ENCODE assay signal across 8 mouse cellular contexts in the genomic region with DNA sequence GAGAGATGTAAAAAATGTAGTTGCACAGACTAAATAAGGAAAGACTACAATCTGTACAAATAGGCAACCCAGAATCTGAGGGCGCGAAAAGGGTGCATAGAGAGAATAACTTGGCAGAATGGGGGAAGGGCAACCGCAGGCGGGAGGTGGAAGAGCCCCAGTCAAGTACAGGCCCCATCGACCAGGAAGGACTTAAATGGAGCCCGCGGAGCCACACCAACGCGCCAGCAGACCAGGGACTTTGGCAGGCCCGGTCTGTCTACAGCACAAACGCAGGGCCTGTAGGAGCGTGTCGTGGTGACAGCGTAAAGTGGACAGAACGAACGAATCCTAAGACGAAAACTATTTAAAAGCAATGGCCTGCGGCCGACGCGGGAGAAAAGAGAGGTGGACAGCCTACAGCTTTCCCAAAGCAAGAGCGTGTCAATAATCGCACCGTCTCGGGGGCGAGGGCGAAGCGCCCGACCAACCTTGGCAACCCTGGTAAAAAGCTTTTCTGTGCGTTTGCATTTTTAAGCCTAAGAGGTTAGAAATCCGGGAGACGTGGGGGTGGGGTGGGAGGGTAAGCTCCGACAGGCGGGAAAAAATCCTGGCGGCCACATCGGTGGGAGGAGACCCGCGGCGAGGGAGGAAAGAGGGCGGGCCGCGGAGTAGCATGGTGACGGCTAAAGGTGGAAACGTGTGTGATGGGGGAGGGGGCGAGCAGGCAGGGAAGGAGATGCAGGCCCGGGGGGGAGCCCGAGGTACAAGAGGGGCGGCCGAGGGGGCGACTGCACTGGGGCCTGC. TPM values are rescaled to one million over a fixed set of nuclear protein-coding genes. Genes with fewer than 3 reads are reported as not detected.
DNase-seq lines count a peak whose midpoint lies in the region; ATAC-seq and TF ChIP-seq lines count a peak whose summit lies in the region.

No protein-coding gene starts in this region.

- WGBS in forebrain, embryonic 11.5 days: under 1% methylated on average over 44 of the region's 50 CpGs
- WGBS in heart, embryonic 16.5 days: 0% methylated on average over 39 of the region's 50 CpGs
- under 1% methylated on average over 43 of the region's 50 CpGs for WGBS in liver, postnatal 0 days (ENCODE audit: insufficient replicate concordance)
- WGBS in neural tube, embryonic 14.5 days: under 1% methylated on average over 45 of the region's 50 CpGs

- TF ChIP-seq EP300 in CH12.LX (IDR thresholded peaks at IDR 0.05; ENCODE audit: low read length): no peak
- no peak for TF ChIP-seq EP300 in liver, postnatal 0 days (IDR thresholded peaks at IDR 0.05; ENCODE audit: low read depth)

- TF ChIP-seq POLR2A in CH12.LX (IDR thresholded peaks at IDR 0.05; ENCODE audit: low read depth, low read length): no peak

- peak; percentile 79 for DNase-seq in CH12.LX (ENCODE audit: extremely low read depth)
- DNase-seq in c-Kit-positive CD71-positive TER-119-negative erythroid progenitor cells, embryonic 14.5 days (ENCODE audit: low read depth): peak; percentile 50
- peak; percentile 92 for DNase-seq in forebrain, embryonic 11.5 days (ENCODE audit: low spot score)
- DNase-seq in kidney, postnatal 36 days: peak; percentile 92 to 94
- DNase-seq in liver, postnatal 0 days: peak; percentile 88
- peak; percentile 62 to 73 for DNase-seq in thymus, adult 18-20 months

- H3K27ac ChIP-seq in CH12.LX (ENCODE audit: insufficient read depth, low read depth): peak overlapping the region; percentile 97
- H3K27ac ChIP-seq in forebrain, embryonic 11.5 days (ENCODE audit: low read depth, low read length): peak overlapping the region; percentile 98
- H3K27ac ChIP-seq in heart, embryonic 16.5 days (ENCODE audit: low read length): peak overlapping the region; percentile 100
- peak overlapping the region; percentile 99 for H3K27ac ChIP-seq in liver, postnatal 0 days (ENCODE audit: low read depth)
- peak overlapping the region; percentile 97 for H3K27ac ChIP-seq in neural tube, embryonic 14.5 days (ENCODE audit: low read depth, low read length)

- peaks cover 3% of the 10 kb centered on the region for H3K9me3 ChIP-seq in CH12.LX (replicated peaks; ENCODE audit: low read length)
- H3K9me3 ChIP-seq in forebrain, embryonic 11.5 days (ENCODE audit: control insufficient read depth, low read length): no peaks in the 10 kb centered on the region
- H3K9me3 ChIP-seq in heart, embryonic 16.5 days (replicated peaks; ENCODE audit: control insufficient read depth, low read length): no peaks in the 10 kb centered on the region
- no peaks in the 10 kb centered on the region for H3K9me3 ChIP-seq in liver, postnatal 0 days (ENCODE audit: low read length)
- no peaks in the 10 kb centered on the region for H3K9me3 ChIP-seq in neural tube, embryonic 14.5 days (ENCODE audit: control insufficient read depth, low read length)

- H3K4me1 ChIP-seq in CH12.LX (ENCODE audit: control insufficient read depth in 1 of 2, insufficient read depth in 2 of 2): peaks cover 6 to 35% of the 10 kb centered on the region in 2 experiments; a peak in 3 of 4 replicates
- peaks cover 5% of the 10 kb centered on the region; the same call in 1 of the 2 replicates for H3K4me1 ChIP-seq in forebrain, embryonic 11.5 days (replicated peaks; ENCODE audit: control insufficient read depth, insufficient read depth, low read length)
- H3K4me1 ChIP-seq in heart, embryonic 16.5 days (ENCODE audit: control insufficient read depth, insufficient read depth, low read length): peaks cover 30% of the 10 kb centered on the region
- H3K4me1 ChIP-seq in liver, postnatal 0 days (ENCODE audit: insufficient read depth): peaks cover 30% of the 10 kb centered on the region
- H3K4me1 ChIP-seq in neural tube, embryonic 14.5 days (ENCODE audit: control insufficient read depth, insufficient read depth, low read length): peaks cover 27% of the 10 kb centered on the region

- TF ChIP-seq RAD21 in CH12.LX (IDR thresholded peaks at IDR 0.05; ENCODE audit: low read depth, low read length): no peak

- no peaks in the 10 kb centered on the region for H3K27me3 ChIP-seq in CH12.LX (replicated peaks)
- H3K27me3 ChIP-seq in forebrain, embryonic 11.5 days (ENCODE audit: control insufficient read depth, insufficient read depth, low read length): no peaks in the 10 kb centered on the region
- H3K27me3 ChIP-seq in heart, embryonic 16.5 days (ENCODE audit: control insufficient read depth, insufficient read depth, low read length): no peaks in the 10 kb centered on the region
- H3K27me3 ChIP-seq in liver, postnatal 0 days (ENCODE audit: insufficient read depth, low read length): no peaks in the 10 kb centered on the region
- no peaks in the 10 kb centered on the region for H3K27me3 ChIP-seq in neural tube, embryonic 14.5 days (ENCODE audit: control insufficient read depth, insufficient read depth, low read length)

- in situ Hi-C loops in CH12.LX (cut with MboI; ENCODE audit: low pct_ligation_motif_present, low pct_unique_long_range_greater_than_20kb, low sequenced_read_pairs): no loop called here

- ATAC-seq in forebrain, embryonic 11.5 days (replicated peaks; ENCODE audit: low FRiP score): peak; percentile 65
- ATAC-seq in heart, embryonic 16.5 days (replicated peaks; ENCODE audit: extremely low read depth, insufficient read depth, low FRiP score): peak; percentile 59
- ATAC-seq in liver, postnatal 0 days: peak; percentile 48
- peak; percentile 42 for ATAC-seq in neural tube, embryonic 14.5 days (ENCODE audit: low read depth)

- peak overlapping the region; percentile 100 for H3K9ac ChIP-seq in CH12.LX (ENCODE audit: insufficient read depth, low read depth)
- H3K9ac ChIP-seq in forebrain, embryonic 11.5 days (ENCODE audit: low read length): peak overlapping the region; percentile 99
- peak overlapping the region; percentile 99 for H3K9ac ChIP-seq in heart, embryonic 16.5 days (ENCODE audit: low read length)
- H3K9ac ChIP-seq in liver, postnatal 0 days (replicated peaks): peak overlapping the region; percentile 98
- H3K9ac ChIP-seq in neural tube, embryonic 14.5 days (replicated peaks; ENCODE audit: low read depth, low read length): peak overlapping the region; percentile 95

- TF ChIP-seq CTCF in CH12.LX (conservative IDR thresholded peaks at IDR 0.05 in 1 of 2, IDR thresholded peaks at IDR 0.05 in 1 of 2; ENCODE audit: low read depth in 2 of 2, low read length in 2 of 2): no peak
- no peak for TF ChIP-seq CTCF in liver, postnatal 0 days (IDR thresholded peaks at IDR 0.05; ENCODE audit: low read depth)

- peak overlapping the region; percentile 92 for H3K4me2 ChIP-seq in CH12.LX (ENCODE audit: insufficient read depth, low read depth, poor library complexity, severe bottlenecking)
- H3K4me2 ChIP-seq in forebrain, embryonic 11.5 days (ENCODE audit: low read depth, low read length, severe bottlenecking): peak overlapping the region; percentile 72
- peak overlapping the region; percentile 92 for H3K4me2 ChIP-seq in heart, embryonic 16.5 days (ENCODE audit: low read depth, low read length)
- peak overlapping the region; percentile 82 for H3K4me2 ChIP-seq in liver, postnatal 0 days (ENCODE audit: low read depth, low read length)
- peak overlapping the region; percentile 94 for H3K4me2 ChIP-seq in neural tube, embryonic 14.5 days (ENCODE audit: low read depth, low read length)

- H3K79me2 ChIP-seq in CH12.LX (replicated peaks; ENCODE audit: control insufficient read depth, extremely low read depth, insufficient read depth, poor library complexity, severe bottlenecking): peaks cover 55% of the 10 kb centered on the region

- peaks cover 6 to 31% of the 10 kb centered on the region in 2 experiments for H3K36me3 ChIP-seq in CH12.LX (replicated peaks in 1 of 2; ENCODE audit: control insufficient read depth in 1 of 2, insufficient read depth in 1 of 2, low read length in 1 of 2)
- no peaks in the 10 kb centered on the region for H3K36me3 ChIP-seq in forebrain, embryonic 11.5 days (ENCODE audit: control insufficient read depth, insufficient read depth, low read length)
- H3K36me3 ChIP-seq in heart, embryonic 16.5 days (ENCODE audit: control insufficient read depth, insufficient read depth): 0 out of 2 replicates have a peak, but pooled peaks cover 4% of the 10 kb centered on the region
- peaks cover 11% of the 10 kb centered on the region for H3K36me3 ChIP-seq in liver, postnatal 0 days (replicated peaks; ENCODE audit: insufficient read depth, low read length)
- no peaks in the 10 kb centered on the region for H3K36me3 ChIP-seq in neural tube, embryonic 14.5 days (ENCODE audit: control insufficient read depth, insufficient read depth, low read length)

- H3K4me3 ChIP-seq in CH12.LX (replicated peaks in 1 of 3; ENCODE audit: low read depth in 2 of 3, low read length in 2 of 3, poor library complexity in 1 of 3): peak overlapping the region; percentile 74 to 99 (median 97)
- H3K4me3 ChIP-seq in forebrain, embryonic 11.5 days (ENCODE audit: low read depth, low read length): peak overlapping the region; percentile 97
- H3K4me3 ChIP-seq in heart, embryonic 16.5 days (ENCODE audit: low read length): peak overlapping the region; percentile 67
- peak overlapping the region; percentile 97 for H3K4me3 ChIP-seq in liver, postnatal 0 days (ENCODE audit: low read depth, low read length)
- peak overlapping the region; percentile 81 for H3K4me3 ChIP-seq in neural tube, embryonic 14.5 days (ENCODE audit: low read depth, low read length)

- dilution Hi-C loops in CH12.LX (cut with MboI; ENCODE audit: extremely low pct_ligation_motif_present, extremely low pct_unique_long_range_greater_than_20kb, low sequenced_read_pairs): no loop called here

TF ChIP-seq in CH12.LX, 34 proteins besides CTCF, POLR2A, EP300 and RAD21 (continues in another document):
- TF ChIP-seq ZMIZ1 (IDR thresholded peaks at IDR 0.05; ENCODE audit: low read depth, low read length) (no peak), ETS1 (conservative IDR thresholded peaks at IDR 0.05; ENCODE audit: low read depth, low read length) (no peak)

RNA-seq across cellular contexts. Expression of a gene that starts 1.0 kb away (rescaled TPM):
- total RNA-seq in CH12.LX (2012; rRNA removed): 19.0 and 28.2 TPM in 2 replicates
- 41.3 and 52.2 TPM in 2 replicates for total RNA-seq in CH12.LX (2014; rRNA removed)
- 319 and 373 TPM in 2 replicates for polyA plus RNA-seq in CH12.LX (2012; ENCODE audit: insufficient read length, low read depth)
- polyA plus RNA-seq in forebrain, embryonic 11.5 days (2014; fragmentation: Nextera tagmentation; extraction: Ambion mirVana): 274 and 313 TPM in 2 replicates
- 51.6 and 82.0 TPM in 2 replicates for polyA plus RNA-seq in heart, embryonic 16.5 days (2015; fragmentation: Nextera tagmentation; extraction: Ambion mirVana)
- polyA plus RNA-seq in liver, postnatal 0 days (2015; fragmentation: Nextera tagmentation; extraction: Ambion mirVana): 38.1 and 45.4 TPM in 2 replicates
- polyA plus RNA-seq in neural tube, embryonic 14.5 days (2014; fragmentation: Nextera tagmentation; extraction: Ambion mirVana): 96.8 and 116 TPM in 2 replicates

RNA-seq across cellular contexts. Expression of a gene that starts 1.2 kb away (rescaled TPM):
- 0.72 and 0.84 TPM in 2 replicates for total RNA-seq in CH12.LX (2012; rRNA removed)
- total RNA-seq in CH12.LX (2014; rRNA removed): 0.50 and 1.0 TPM in 2 replicates
- polyA plus RNA-seq in CH12.LX (2012; ENCODE audit: insufficient read length, low read depth): 4.5 and 5.8 TPM in 2 replicates
- polyA plus RNA-seq in forebrain, embryonic 11.5 days (2014; fragmentation: Nextera tagmentation; extraction: Ambion mirVana): 2.8 and 3.4 TPM in 2 replicates
- polyA plus RNA-seq in heart, embryonic 16.5 days (2015; fragmentation: Nextera tagmentation; extraction: Ambion mirVana): 0.80 and 0.84 TPM in 2 replicates
- 0.96 and 1.4 TPM in 2 replicates for polyA plus RNA-seq in liver, postnatal 0 days (2015; fragmentation: Nextera tagmentation; extraction: Ambion mirVana)
- 3.7 and 5.3 TPM in 2 replicates for polyA plus RNA-seq in neural tube, embryonic 14.5 days (2014; fragmentation: Nextera tagmentation; extraction: Ambion mirVana)

Comparison
In these comparisons a context has a peak if more than half of its experiments do, and no peak if none do; other contexts are left out.
1. Peak in every context shown above with its lines: DNase-seq, ATAC-seq, H3K4me3 ChIP-seq and H3K27ac ChIP-seq.